Mouse (Mus musculus) stomach, embryonic 14.5 days (tissue): Measurements from ENCODE around the gene Iqsec3. TPM values are rescaled to one million over a fixed set of nuclear protein-coding genes. Genes with fewer than 3 reads are reported as not detected.

Experiments
- ATAC-seq: fragments of 200-750 bp; cut with Nextera tagmentation; 2 replicates; pipeline ENCODE4 v1.8.0; 2017; ENCODE audit warnings: low read depth, moderate TSS enrichment; ENCODE audit not compliant: insufficient number of reproducible peaks, insufficient read depth, low FRiP score
- H3K27ac ChIP-seq: fragments of 300-500 bp; sonication (generic); 2 replicates; pipeline ENCODE4 v1.5.1; 2014; ENCODE audit warnings: mild to moderate bottlenecking, low read length, moderate library complexity, mixed read lengths
- H3K27me3 ChIP-seq: fragments of 300-500 bp; sonication (generic); 2 replicates; pipeline ENCODE4 v1.6.1; 2014; ENCODE audit warnings: low read length, control low read depth, mixed read lengths; ENCODE audit not compliant: control insufficient read depth, insufficient read depth
- H3K36me3 ChIP-seq: fragments of 300-500 bp; sonication (generic); 2 replicates; pipeline ENCODE4 v1.6.1; 2014; ENCODE audit warnings: mild to moderate bottlenecking, control low read depth, low read length, moderate library complexity, mixed read lengths; ENCODE audit not compliant: control insufficient read depth, insufficient read depth
- H3K4me1 ChIP-seq: fragments of 300-500 bp; sonication (generic); 2 replicates; pipeline ENCODE4 v1.6.1; 2014; ENCODE audit warnings: low read length, control low read depth, mixed read lengths; ENCODE audit not compliant: control insufficient read depth, insufficient read depth
- H3K4me2 ChIP-seq: fragments of 300-500 bp; sonication (generic); replicated peaks from 2 replicates; pipeline ENCODE4 v1.6.1; 2014; ENCODE audit warnings: low read depth, low read length, control low read depth
- H3K4me3 ChIP-seq: fragments of 300-500 bp; sonication (generic); 2 replicates; pipeline ENCODE4 v1.5.1; 2014; ENCODE audit warnings: low read depth, low read length, control low read depth
- H3K9ac ChIP-seq: fragments of 300-500 bp; sonication (generic); replicated peaks from 2 replicates; pipeline ENCODE4 v1.6.1; 2014; ENCODE audit warnings: low read depth, mild to moderate bottlenecking, control low read depth, low read length, moderate library complexity, mixed read lengths
- H3K9me3 ChIP-seq: fragments of 300-500 bp; sonication (generic); 2 replicates; pipeline ENCODE4 v1.6.1; 2016; ENCODE audit warnings: low read depth, low read length, control low read depth; ENCODE audit not compliant: control insufficient read depth
- WGBS: fragments of 180-500 bp; shearing (Covaris S2); extraction: QIAGEN DNeasy Blood & Tissue Kit; methylation state at CpG from one replicate; pipeline ENCODE4 v1.1.7; 2014; 5-methylcytosine and 5-hydroxymethylcytosine counted together
- polyA plus RNA-seq: library from polyadenylated mRNA; unstranded; fragments of >200 nt; fragmentation: Nextera tagmentation; extraction: Ambion mirVana; gene quantifications from 2 replicates; pipeline ENCODE4 v1.2.1, GENCODE M21; 2014

The Iqsec3 gene
- polyA plus RNA-seq, 1 experiment from 2014 or later, result 0.19 TPM

DNA sequence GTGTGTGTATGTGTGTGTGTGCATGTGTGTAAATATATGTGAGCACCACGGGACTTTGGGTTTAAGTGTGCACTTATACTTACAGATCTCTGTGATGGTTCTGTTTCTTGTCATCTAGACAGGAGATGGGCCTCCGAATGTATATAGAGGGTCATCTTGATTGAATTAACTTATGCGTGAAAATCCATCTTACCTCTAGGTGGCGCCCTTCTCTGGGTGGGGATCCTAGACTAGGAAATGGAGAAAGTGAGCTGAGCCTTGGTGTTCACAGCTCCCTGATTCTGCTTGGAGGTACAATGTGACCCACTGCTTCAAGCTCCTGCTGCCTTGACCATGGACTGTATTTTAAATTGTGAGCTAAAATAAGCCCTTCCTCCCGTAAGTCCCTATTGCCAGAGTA, 34.8 kb upstream of the Iqsec3 start:
- Histone ChIP-seq H3K4me1 (no peaks in the 10 kb centered on the region), H3K9me3 (no peaks in the 10 kb centered on the region), H3K4me2 (no peak overlapping the region), H3K4me3 (no peak overlapping the region), H3K27me3 (no peaks in the 10 kb centered on the region), H3K36me3 (no peaks in the 10 kb centered on the region), H3K27ac (no peak overlapping the region), H3K9ac (no peak overlapping the region)
- no peak for ATAC-seq
- WGBS, result 64% methylated on average over 5 of the region's 5 CpGs

DNA sequence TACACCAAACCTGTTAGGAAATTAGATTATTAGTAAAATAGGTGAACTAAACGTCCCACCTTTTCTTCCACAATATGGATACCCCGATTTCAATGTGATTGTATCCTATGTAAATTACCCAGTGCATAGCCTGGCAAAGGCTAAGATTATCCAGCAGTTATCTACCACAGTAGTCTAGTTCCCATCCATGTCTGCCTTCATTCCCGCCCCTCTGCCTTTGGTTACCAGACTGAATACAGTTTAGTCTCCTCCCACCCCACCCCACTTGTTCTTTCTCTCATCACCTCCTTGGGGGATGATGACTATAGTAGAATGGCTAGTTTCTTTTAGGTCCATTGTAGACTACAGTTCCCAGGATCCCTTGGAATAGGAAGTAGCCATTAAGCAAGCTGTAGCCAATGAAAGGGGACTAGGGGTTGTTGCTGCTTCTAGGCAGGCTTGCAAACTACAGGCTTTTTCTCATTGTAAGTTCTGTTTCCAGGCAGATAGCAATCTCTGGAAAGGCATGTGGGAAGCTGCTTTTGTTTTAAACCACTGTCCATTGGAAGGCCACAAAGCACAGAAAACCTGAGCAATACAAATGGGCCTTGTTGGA, 27.7 kb upstream of the Iqsec3 start:
- H3K36me3 ChIP-seq, result no peaks in the 10 kb centered on the region
- H3K27ac ChIP-seq, result no peak overlapping the region
- H3K4me3 ChIP-seq, result no peak overlapping the region
- ATAC-seq, result no peak
- 64% methylated on average over 3 of the region's 3 CpGs for WGBS
- no peak overlapping the region for H3K4me2 ChIP-seq
- no peaks in the 10 kb centered on the region for H3K27me3 ChIP-seq
- no peak overlapping the region for H3K9ac ChIP-seq
- no peaks in the 10 kb centered on the region for H3K9me3 ChIP-seq
- H3K4me1 ChIP-seq, result no peaks in the 10 kb centered on the region

DNA sequence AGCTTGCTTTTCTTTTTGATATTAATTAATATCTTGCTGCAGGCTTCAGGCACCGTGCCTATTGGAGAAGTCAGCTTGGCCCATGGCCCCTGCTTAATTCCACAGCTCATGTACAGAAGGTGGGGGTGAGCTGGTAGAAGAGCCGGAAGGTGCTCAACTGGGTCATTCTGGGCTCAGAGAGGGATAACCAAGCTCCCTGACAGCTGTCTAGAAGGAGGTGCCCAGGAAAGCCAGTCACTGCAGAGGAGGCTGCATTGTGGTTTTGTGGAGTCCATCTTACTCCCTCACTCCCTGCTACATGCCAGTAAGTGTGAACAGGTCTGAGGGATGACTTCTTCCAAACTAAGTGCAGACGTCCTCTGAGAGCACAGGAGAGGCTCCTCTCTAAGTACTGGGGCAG, 26.4 kb upstream of the Iqsec3 start:
- Histone ChIP-seq H3K27ac (no peak overlapping the region), H3K9me3 (no peaks in the 10 kb centered on the region), H3K36me3 (no peaks in the 10 kb centered on the region), H3K4me2 (no peak overlapping the region), H3K4me1 (no peaks in the 10 kb centered on the region), H3K27me3 (no peaks in the 10 kb centered on the region), H3K4me3 (no peak overlapping the region), H3K9ac (no peak overlapping the region)
- no peak for ATAC-seq
- WGBS, result 64% methylated on average over 3 of the region's 3 CpGs

DNA sequence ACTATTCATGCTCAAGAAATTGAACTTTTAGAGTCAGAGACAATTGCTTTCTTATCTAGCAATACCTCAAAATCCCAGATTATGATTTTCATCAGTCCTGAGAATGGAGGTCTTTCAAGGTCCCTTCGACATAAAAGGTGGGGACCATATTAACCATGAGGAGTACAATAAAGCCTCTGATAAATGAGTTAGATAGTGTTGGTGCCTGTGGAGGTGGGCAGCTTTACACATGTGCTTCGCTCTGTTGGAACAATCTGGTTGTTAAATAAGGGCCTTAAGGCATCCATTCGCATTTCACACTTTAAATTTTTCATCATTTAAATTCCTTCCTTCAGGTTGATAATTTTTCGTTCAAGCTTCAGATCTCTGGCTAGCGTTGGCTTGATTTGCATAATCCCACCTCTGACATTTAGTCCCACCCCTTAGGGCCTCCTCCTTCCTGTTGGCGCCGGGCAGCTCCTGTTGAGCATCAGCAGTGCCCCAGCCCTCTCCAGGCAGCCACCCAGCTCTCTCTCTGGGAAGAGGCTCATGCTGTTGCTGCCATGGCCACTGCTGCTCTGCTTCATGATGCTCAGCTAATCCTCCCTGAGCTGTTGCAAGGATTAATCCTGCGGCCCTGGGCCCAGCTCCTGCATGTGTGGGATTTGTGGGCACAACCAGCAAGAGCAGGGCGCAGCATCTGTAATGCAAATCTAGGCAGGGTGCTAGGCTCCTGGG, 25.5 kb upstream of the Iqsec3 start:
- ATAC-seq, result no peak
- WGBS, result 21% methylated on average over 9 of the region's 9 CpGs
- H3K4me2 ChIP-seq, result no peak overlapping the region

DNA sequence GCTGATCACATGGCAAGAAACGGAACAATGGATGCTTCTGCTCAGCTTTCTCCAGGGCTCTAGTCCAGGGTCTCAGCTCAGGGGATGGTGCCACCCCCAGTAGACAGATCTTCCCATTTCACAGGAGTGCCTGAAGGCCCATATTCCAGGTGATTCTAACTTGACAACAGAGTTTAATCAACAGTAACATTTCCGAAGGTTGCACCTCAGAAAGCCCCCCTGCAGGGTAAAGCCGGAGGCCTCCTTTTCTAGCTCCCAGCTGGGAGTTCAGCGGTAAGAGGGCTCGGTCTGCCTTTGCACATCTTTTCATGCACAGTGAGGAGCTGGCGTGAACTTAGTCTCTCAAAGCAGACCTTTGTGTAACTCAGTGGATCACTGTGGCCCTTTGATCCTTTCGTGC, 22.1 kb upstream of the Iqsec3 start:
- 62% methylated on average over 7 of the region's 7 CpGs for WGBS

More for the DNA sequence above, 25.5 kb upstream of the Iqsec3 start:
- no peak overlapping the region for H3K27ac ChIP-seq
- no peaks in the 10 kb centered on the region for H3K27me3 ChIP-seq
- H3K9me3 ChIP-seq, result no peaks in the 10 kb centered on the region
- no peaks in the 10 kb centered on the region for H3K36me3 ChIP-seq
- no peak overlapping the region for H3K4me3 ChIP-seq
- H3K4me1 ChIP-seq, result no peaks in the 10 kb centered on the region
- no peak overlapping the region for H3K9ac ChIP-seq

DNA sequence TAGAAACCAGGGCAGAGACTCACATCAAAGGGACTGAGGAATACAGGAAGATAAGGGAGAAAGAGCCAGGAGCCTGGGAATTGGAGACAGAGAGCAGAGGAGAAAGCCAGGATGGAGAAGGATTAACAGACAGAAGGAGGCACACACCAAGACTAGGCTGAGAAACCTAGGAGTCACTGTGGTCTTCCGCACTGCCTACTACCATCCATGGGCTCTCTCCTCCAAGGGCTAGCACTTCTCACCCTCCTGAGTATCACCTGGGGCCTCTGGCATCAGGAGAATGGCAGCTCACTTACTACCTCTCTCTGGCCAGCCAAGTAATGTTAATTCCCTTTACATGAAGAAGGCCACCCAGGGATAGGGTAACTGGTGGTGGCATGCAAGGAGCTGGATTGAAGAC, 21.5 kb upstream of the Iqsec3 start:
- Histone ChIP-seq H3K36me3 (no peaks in the 10 kb centered on the region), H3K4me1 (no peaks in the 10 kb centered on the region), H3K9ac (no peak overlapping the region), H3K27ac (no peak overlapping the region), H3K4me2 (no peak overlapping the region), H3K27me3 (no peaks in the 10 kb centered on the region), H3K9me3 (no peaks in the 10 kb centered on the region), H3K4me3 (no peak overlapping the region)
- WGBS, result 82% methylated on average over 1 of the region's 1 CpGs
- ATAC-seq, result no peak

More for the DNA sequence above, 22.1 kb upstream of the Iqsec3 start:
- Histone ChIP-seq H3K4me3 (no peak overlapping the region), H3K9me3 (no peaks in the 10 kb centered on the region), H3K4me1 (no peaks in the 10 kb centered on the region), H3K9ac (no peak overlapping the region), H3K27ac (no peak overlapping the region), H3K27me3 (no peaks in the 10 kb centered on the region), H3K36me3 (no peaks in the 10 kb centered on the region), H3K4me2 (no peak overlapping the region)
- no peak for ATAC-seq

DNA sequence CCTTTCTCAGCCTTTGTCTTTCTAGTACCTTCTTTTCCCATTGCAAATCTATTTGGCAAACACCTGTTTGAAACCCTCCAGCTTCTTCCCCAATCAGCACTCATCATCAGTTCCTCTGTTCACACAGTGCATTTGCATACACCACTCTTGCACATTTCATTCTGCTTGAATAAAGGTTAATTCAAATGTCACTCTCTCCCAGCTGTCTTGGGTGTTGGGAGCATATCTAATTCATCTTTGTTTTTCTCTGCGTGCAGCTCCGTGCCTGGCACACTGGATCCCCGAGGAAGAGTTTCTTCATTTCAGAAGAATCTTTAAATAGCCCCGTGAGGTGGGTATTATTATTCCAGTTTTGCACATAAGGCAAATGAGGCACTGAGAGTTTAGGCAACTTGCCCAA, 20.8 kb upstream of the Iqsec3 start:
- no peak for ATAC-seq
- Histone ChIP-seq H3K27me3 (no peaks in the 10 kb centered on the region), H3K9ac (no peak overlapping the region), H3K36me3 (no peaks in the 10 kb centered on the region), H3K4me2 (no peak overlapping the region), H3K4me3 (no peak overlapping the region), H3K4me1 (no peaks in the 10 kb centered on the region), H3K27ac (no peak overlapping the region), H3K9me3 (no peaks in the 10 kb centered on the region)
- 70% methylated on average over 4 of the region's 4 CpGs for WGBS

DNA sequence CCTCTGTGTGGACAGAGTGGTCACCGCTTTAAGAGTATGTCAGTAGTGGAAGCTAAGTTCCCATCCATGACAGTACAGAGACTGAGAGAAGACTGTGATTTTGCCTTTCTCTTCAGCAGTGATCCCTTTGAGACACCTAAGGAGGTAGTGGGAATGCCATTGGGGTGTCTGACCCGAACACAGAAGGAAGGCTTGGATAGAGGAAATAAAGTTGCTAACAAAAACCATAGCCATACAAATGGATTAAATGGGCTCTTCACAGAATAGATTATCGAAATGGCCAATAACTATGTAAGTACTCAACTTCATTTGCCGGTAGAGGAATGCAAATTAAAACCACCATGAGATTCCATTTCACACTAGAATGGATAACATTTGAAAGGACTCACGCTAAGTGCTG, 17.9 kb upstream of the Iqsec3 start:
- WGBS, result 83% methylated on average over 5 of the region's 5 CpGs
- Histone ChIP-seq H3K27me3 (no peaks in the 10 kb centered on the region), H3K36me3 (no peaks in the 10 kb centered on the region), H3K4me1 (no peaks in the 10 kb centered on the region), H3K4me2 (no peak overlapping the region), H3K27ac (no peak overlapping the region), H3K9ac (no peak overlapping the region), H3K9me3 (no peaks in the 10 kb centered on the region), H3K4me3 (no peak overlapping the region)
- no peak for ATAC-seq

DNA sequence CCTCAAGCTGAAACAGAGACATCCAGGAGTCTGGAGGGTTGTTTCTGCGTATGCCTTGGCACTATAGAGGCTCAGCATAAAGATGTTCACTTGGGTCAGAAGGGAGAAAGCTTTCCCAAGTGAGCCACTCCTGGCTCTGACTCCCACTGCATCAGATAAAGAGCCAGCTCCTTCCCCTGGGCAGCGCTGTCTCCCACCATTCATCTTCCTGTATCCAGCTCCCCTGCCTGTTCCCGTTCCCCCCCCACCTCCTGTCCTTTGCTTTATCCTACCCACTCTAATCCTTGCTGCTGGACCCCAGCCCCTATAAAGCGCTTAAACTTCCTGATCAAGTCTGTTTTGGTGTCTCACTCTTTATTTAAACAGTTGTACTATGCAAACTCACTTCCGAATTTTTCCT, 1.2 kb downstream of the Iqsec3 start:
- 23% methylated on average over 5 of the region's 5 CpGs for WGBS
- no peak overlapping the region for H3K4me3 ChIP-seq

More for the DNA sequence above, 1.2 kb downstream of the Iqsec3 start:
- Histone ChIP-seq H3K9ac (no peak overlapping the region), H3K4me2 (no peak overlapping the region), H3K9me3 (no peaks in the 10 kb centered on the region), H3K27ac (no peak overlapping the region), H3K36me3 (no peaks in the 10 kb centered on the region), H3K4me1 (peaks cover 4% of the 10 kb centered on the region; the same call in 1 of the 2 replicates), H3K27me3 (0 out of 2 replicates have a peak, but pooled peaks cover 6% of the 10 kb centered on the region)
- no peak for ATAC-seq
